Mouse (Mus musculus) neural tube, embryonic 12.5 days (tissue): Measurements from ENCODE around the gene Slc25a36. TPM values are rescaled to one million over a fixed set of nuclear protein-coding genes. Genes with fewer than 3 reads are reported as not detected.
A peak's percentile ranks its signal among the peaks of the same experiment; 100 is the strongest.

ENCODE experiments used
- ATAC-seq: fragments of 200-750 bp; cut with Nextera tagmentation; 2 replicates; pipeline ENCODE4 v1.8.0; 2017; ENCODE audit warnings: low read depth, mild to moderate bottlenecking, moderate TSS enrichment, moderate library complexity; ENCODE audit not compliant: low FRiP score
- H3K27ac ChIP-seq: fragments of 300-500 bp; sonication (generic); 2 replicates; pipeline ENCODE4 v1.5.1; 2016
- H3K27me3 ChIP-seq: fragments of 300-500 bp; sonication (generic); replicated peaks from 2 replicates; pipeline ENCODE4 v1.6.1; 2016; ENCODE audit warnings: mild to moderate bottlenecking
- H3K36me3 ChIP-seq: fragments of 300-500 bp; sonication (generic); 2 replicates; pipeline ENCODE4 v1.6.1; 2016; ENCODE audit warnings: mild to moderate bottlenecking
- H3K4me1 ChIP-seq: fragments of 300-500 bp; sonication (generic); 2 replicates; pipeline ENCODE4 v1.6.1; 2016
- H3K4me2 ChIP-seq: fragments of 300-500 bp; sonication (generic); replicated peaks from 2 replicates; pipeline ENCODE4 v1.6.1; 2016; ENCODE audit warnings: mild to moderate bottlenecking
- H3K4me3 ChIP-seq: fragments of 300-500 bp; sonication (generic); 2 replicates; pipeline ENCODE4 v1.5.1; 2016
- H3K9ac ChIP-seq: fragments of 300-500 bp; sonication (generic); 2 replicates; pipeline ENCODE4 v1.6.1; 2016; ENCODE audit warnings: mild to moderate bottlenecking
- H3K9me3 ChIP-seq: fragments of 300-500 bp; sonication (generic); 2 replicates; pipeline ENCODE4 v1.6.1; 2016; ENCODE audit warnings: mild to moderate bottlenecking
- WGBS: fragments of 180-500 bp; shearing (Covaris S2); methylation state at CpG from one replicate; pipeline ENCODE4 v1.1.7; 2016; 5-methylcytosine and 5-hydroxymethylcytosine counted together
- polyA plus RNA-seq: library from polyadenylated mRNA; unstranded; fragments of >200 nt; fragmentation: Nextera tagmentation; extraction: Ambion mirVana; gene quantifications from 2 replicates; pipeline ENCODE4 v1.2.1, GENCODE M21; 2016

Gene Slc25a36
- 76.2 and 79.4 TPM in 2 replicates for polyA plus RNA-seq

DNA sequence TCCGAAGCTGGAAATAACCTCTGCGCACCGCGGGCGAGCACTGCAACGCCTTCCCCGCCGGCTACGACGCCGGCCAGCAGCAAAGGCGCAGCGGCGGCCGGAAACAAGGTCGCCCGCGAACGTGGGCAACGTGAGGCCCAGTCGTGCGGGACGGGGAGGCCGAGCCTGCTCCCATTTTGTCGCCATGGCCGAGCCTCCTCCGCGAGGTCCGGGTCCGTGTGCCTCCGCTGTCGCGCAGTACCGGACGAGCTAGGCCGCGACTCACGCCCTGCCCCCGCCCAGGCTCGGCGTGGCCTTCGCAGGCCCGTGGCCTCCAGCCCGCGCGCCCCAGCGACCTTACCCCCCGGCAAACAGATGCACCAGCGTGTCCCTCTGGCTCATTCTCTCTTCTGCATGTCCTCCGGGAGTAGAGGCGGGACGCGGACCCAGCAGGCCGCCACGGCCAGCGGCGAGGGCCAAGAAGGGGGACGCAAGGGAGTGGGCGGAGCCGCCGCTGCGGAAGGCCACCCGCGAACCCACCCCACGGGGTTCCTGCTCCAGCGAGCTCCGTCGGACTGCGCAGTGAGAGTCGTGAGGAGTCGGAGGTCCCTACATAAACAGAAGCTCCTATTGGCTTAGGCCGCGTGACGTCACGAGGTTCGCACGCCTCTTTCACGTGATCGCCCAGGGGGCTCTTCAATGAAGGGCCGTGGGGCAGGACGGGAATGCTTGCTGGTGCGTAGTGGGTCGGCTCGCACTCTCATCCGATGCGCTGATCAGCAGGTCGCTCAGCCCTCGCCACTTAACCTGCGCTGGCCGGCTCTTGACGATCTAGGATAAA, at the start of gene Slc25a36:
Gene Slc25a36, minus strand, starts transcription at position 587 of the 820 bp plus-strand sequence.
- peak within 1 kb of the TSS; percentile 88 for H3K9ac ChIP-seq
- peak within 1 kb of the TSS; percentile 68 for H3K4me2 ChIP-seq
- WGBS, result under 1% methylated on average over 91 of the region's 91 CpGs
- H3K36me3 ChIP-seq, result no peaks in the 10 kb centered on the region
- no peaks in the 10 kb centered on the region for H3K27me3 ChIP-seq
- H3K27ac ChIP-seq, result peak within 1 kb of the TSS; percentile 81
- ATAC-seq, result peak; percentile 99
- H3K4me3 ChIP-seq, result peak within 1 kb of the TSS; percentile 86
- peaks cover 11% of the 10 kb centered on the region for H3K4me1 ChIP-seq
- H3K9me3 ChIP-seq, result no peaks in the 10 kb centered on the region

- no peak overlapping the region for H3K9ac ChIP-seq
- no peaks in the 10 kb centered on the region for H3K36me3 ChIP-seq
- no peaks in the 10 kb centered on the region for H3K9me3 ChIP-seq
- ATAC-seq, result no peak
- no peaks in the 10 kb centered on the region for H3K27me3 ChIP-seq
- no peak overlapping the region for H3K27ac ChIP-seq
- H3K4me1 ChIP-seq, result no peaks in the 10 kb centered on the region
- H3K4me2 ChIP-seq, result no peak overlapping the region
- no peak overlapping the region for H3K4me3 ChIP-seq
- WGBS, result 74% methylated on average over 3 of the region's 3 CpGs
These were observed 47.5 kb upstream of the Slc25a36 start for GRCm38 (mm10) chr9:97158412-97158811.

- Histone ChIP-seq H3K27ac (no peak overlapping the region), H3K36me3 (no peaks in the 10 kb centered on the region), H3K4me1 (no peaks in the 10 kb centered on the region), H3K9me3 (no peaks in the 10 kb centered on the region), H3K4me3 (no peak overlapping the region), H3K27me3 (no peaks in the 10 kb centered on the region), H3K4me2 (no peak overlapping the region), H3K9ac (no peak overlapping the region)
- ATAC-seq, result no peak
- 85% methylated on average over 3 of the region's 3 CpGs for WGBS
These were observed 45.0 kb upstream of the Slc25a36 start for GRCm38 (mm10) chr9:97155981-97156380.

DNA sequence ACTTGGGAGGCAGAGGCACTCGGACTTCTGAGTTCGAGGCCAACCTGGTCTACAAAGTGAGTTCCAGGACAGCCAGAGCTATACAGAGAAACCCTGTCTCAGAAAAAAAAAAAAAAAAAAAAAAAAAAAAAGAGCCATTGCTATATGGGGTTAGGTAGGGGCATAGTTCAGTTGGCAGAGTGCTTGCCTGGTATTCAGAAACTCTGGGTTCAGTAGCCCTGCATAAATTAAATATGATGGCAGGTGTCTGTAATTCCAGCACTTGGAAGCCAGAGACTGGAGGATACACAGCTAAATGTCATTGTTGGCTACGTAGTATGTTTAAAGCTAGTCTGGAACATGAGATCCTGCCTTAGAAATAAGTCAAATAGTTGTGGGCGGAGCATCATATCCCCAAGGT, 44.0 kb upstream of the Slc25a36 start:
- Histone ChIP-seq H3K4me1 (no peaks in the 10 kb centered on the region), H3K27me3 (no peaks in the 10 kb centered on the region), H3K4me2 (no peak overlapping the region), H3K36me3 (no peaks in the 10 kb centered on the region), H3K9me3 (no peaks in the 10 kb centered on the region), H3K4me3 (no peak overlapping the region), H3K27ac (no peak overlapping the region), H3K9ac (no peak overlapping the region)
- no peak for ATAC-seq
- WGBS, result 94% methylated on average over 4 of the region's 4 CpGs

DNA sequence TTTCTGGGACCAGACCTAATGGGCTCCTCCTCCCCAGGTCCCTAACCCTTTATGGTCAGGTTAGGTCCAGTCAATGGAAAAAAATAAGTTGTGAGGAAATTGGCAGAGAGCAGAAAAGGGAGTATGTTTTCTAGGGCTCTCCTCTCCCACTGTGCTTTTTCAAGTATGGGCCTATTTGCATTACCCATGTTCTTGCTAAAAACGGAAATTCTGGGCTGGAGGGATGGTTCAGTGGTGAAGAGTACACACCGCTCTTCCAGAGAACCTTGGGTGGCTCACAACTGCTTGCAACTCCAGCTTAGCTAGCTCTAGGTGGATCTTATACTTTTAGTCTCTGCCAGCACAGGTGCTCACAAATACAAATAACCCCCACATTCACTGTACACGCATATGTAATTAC, 42.0 kb upstream of the Slc25a36 start:
- no peaks in the 10 kb centered on the region for H3K36me3 ChIP-seq
- H3K27ac ChIP-seq, result no peak overlapping the region
- WGBS, result 82% methylated on average over 3 of the region's 3 CpGs
- H3K27me3 ChIP-seq, result no peaks in the 10 kb centered on the region
- no peak for ATAC-seq
- no peak overlapping the region for H3K9ac ChIP-seq
- H3K4me1 ChIP-seq, result no peaks in the 10 kb centered on the region
- H3K4me2 ChIP-seq, result no peak overlapping the region
- H3K4me3 ChIP-seq, result no peak overlapping the region
- no peaks in the 10 kb centered on the region for H3K9me3 ChIP-seq

DNA sequence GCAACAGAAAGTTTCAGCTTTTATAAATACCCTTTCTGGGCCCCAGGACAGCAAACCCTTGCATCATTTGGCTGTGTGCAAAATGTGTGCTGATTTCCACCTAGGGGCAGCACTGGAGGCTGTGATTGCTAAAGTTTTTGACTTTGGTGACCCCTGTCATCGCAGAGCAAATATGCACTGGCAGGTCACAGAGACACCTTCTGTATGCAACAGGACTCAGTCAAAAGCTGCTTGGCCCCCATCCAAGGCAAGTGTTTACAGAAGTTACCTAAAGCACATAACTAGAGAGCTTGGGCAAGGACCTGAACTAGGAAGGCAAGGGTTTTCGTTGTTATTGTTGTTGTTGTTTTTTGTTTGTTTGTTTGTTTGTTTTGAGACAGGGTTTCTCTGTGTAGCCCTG, 36.3 kb upstream of the Slc25a36 start:
- Histone ChIP-seq H3K4me2 (no peak overlapping the region), H3K9ac (no peak overlapping the region), H3K4me3 (no peak overlapping the region), H3K4me1 (no peaks in the 10 kb centered on the region), H3K27ac (no peak overlapping the region), H3K36me3 (no peaks in the 10 kb centered on the region), H3K27me3 (no peaks in the 10 kb centered on the region), H3K9me3 (no peaks in the 10 kb centered on the region)
- WGBS, result 81% methylated on average over 2 of the region's 2 CpGs
- ATAC-seq, result no peak

DNA sequence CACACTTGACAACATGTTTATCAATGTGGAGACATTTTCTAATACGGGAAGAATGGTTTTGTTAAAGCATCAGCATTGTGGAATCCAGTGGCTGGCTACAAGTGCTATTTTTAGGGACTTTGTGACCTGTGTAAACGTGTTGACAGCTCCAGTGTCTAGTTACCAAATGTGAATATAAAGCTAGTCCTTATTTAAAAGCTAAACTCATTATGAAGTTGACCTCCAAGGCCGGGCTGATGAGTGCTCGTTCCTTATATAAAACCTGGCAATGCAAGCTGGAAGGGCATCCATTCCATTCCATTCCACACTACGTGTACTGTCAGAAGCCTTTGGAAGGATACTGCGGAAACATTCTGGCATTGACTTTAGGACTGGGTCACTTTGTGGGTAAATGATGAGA, 34.4 kb upstream of the Slc25a36 start:
- Histone ChIP-seq H3K9me3 (no peaks in the 10 kb centered on the region), H3K4me1 (no peaks in the 10 kb centered on the region), H3K27me3 (no peaks in the 10 kb centered on the region), H3K36me3 (no peaks in the 10 kb centered on the region), H3K4me3 (no peak overlapping the region), H3K27ac (no peak overlapping the region), H3K4me2 (no peak overlapping the region), H3K9ac (no peak overlapping the region)
- WGBS, result 87% methylated on average over 6 of the region's 6 CpGs
- ATAC-seq, result no peak

- Histone ChIP-seq H3K9me3 (no peaks in the 10 kb centered on the region), H3K36me3 (no peaks in the 10 kb centered on the region), H3K4me3 (no peak overlapping the region), H3K4me1 (no peaks in the 10 kb centered on the region), H3K27ac (no peak overlapping the region), H3K9ac (no peak overlapping the region), H3K4me2 (no peak overlapping the region), H3K27me3 (no peaks in the 10 kb centered on the region)
- ATAC-seq, result no peak
- 88% methylated on average over 5 of the region's 5 CpGs for WGBS
These were observed 32.5 kb upstream of the Slc25a36 start for GRCm38 (mm10) chr9:97143416-97143815.

GRCm38 (mm10) chr9:97142558-97142957, 31.6 kb upstream of the Slc25a36 start:
- Histone ChIP-seq H3K27ac (no peak overlapping the region), H3K36me3 (no peaks in the 10 kb centered on the region), H3K4me2 (no peak overlapping the region), H3K9me3 (no peaks in the 10 kb centered on the region), H3K9ac (no peak overlapping the region), H3K4me3 (no peak overlapping the region), H3K4me1 (no peaks in the 10 kb centered on the region), H3K27me3 (no peaks in the 10 kb centered on the region)
- 92% methylated on average over 1 of the region's 1 CpGs for WGBS
- ATAC-seq, result no peak

DNA sequence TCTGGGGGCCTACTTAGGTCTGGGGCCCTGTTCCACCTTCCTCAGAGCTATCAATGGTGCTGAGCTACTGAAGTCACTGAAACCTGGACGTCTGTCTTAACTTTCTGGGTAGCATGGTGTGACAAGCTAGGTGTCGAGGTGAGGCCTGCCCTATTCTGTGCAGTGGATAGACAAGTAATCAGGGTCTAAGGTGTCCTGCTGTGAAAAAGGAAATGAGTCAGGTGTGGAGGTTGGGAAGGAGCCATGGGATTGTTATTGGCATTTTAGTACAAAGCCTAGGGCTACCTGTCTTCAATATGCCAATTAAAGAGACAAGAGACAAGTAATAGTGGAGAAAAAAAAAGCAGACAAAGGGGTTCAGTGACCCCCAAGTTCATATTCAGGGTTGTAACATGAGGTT, 30.8 kb upstream of the Slc25a36 start:
- ATAC-seq, result no peak
- no peak overlapping the region for H3K4me3 ChIP-seq
- no peak overlapping the region for H3K27ac ChIP-seq
- no peak overlapping the region for H3K9ac ChIP-seq
- H3K4me1 ChIP-seq, result no peaks in the 10 kb centered on the region
- WGBS, result 64% methylated on average over 2 of the region's 2 CpGs
- no peaks in the 10 kb centered on the region for H3K36me3 ChIP-seq
- H3K9me3 ChIP-seq, result no peaks in the 10 kb centered on the region
- H3K27me3 ChIP-seq, result no peaks in the 10 kb centered on the region
- no peak overlapping the region for H3K4me2 ChIP-seq

GRCm38 (mm10) chr9:97140145-97140932, 29.4 kb upstream of the Slc25a36 start:
- no peak for ATAC-seq
- WGBS, result 92% methylated on average over 10 of the region's 10 CpGs

GRCm38 (mm10) chr9:97137678-97138077, 26.7 kb upstream of the Slc25a36 start:
- 92% methylated on average over 4 of the region's 4 CpGs for WGBS
- ATAC-seq, result no peak
- Histone ChIP-seq H3K4me3 (no peak overlapping the region), H3K9me3 (no peaks in the 10 kb centered on the region), H3K9ac (no peak overlapping the region), H3K27me3 (no peaks in the 10 kb centered on the region), H3K36me3 (no peaks in the 10 kb centered on the region), H3K4me2 (no peak overlapping the region), H3K27ac (no peak overlapping the region), H3K4me1 (no peaks in the 10 kb centered on the region)

More at GRCm38 (mm10) chr9:97140145-97140932, 29.4 kb upstream of the Slc25a36 start:
- no peak overlapping the region for H3K27ac ChIP-seq
- no peaks in the 10 kb centered on the region for H3K4me1 ChIP-seq
- no peak overlapping the region for H3K9ac ChIP-seq
- H3K27me3 ChIP-seq, result no peaks in the 10 kb centered on the region
- no peaks in the 10 kb centered on the region for H3K36me3 ChIP-seq
- no peak overlapping the region for H3K4me2 ChIP-seq
- no peaks in the 10 kb centered on the region for H3K9me3 ChIP-seq
- H3K4me3 ChIP-seq, result no peak overlapping the region
